Mouse (Mus musculus): ENCODE results near the gene Elavl2.

- no peak for TF ChIP-seq POLR2A (IDR thresholded peaks at IDR 0.05; ENCODE audit: insufficient read depth, low read depth, low read length)
- no peak for TF ChIP-seq CTCF (IDR thresholded peaks at IDR 0.05)
These were observed 35.3 kb downstream of the Elavl2 start for GRCm38 (mm10) chr4:91365276-91365675.
